Mouse (Mus musculus) limb, embryonic 14.5 days (tissue): ENCODE results near the gene Sestd1. TPM values are rescaled to one million over a fixed set of nuclear protein-coding genes. Genes with fewer than 3 reads are reported as not detected.

Source experiments
- ATAC-seq: fragments of 200-750 bp; cut with Nextera tagmentation; 2 replicates; pipeline ENCODE4 v1.8.0; 2017; ENCODE audit warnings: low read depth, moderate number of reproducible peaks, moderate TSS enrichment; ENCODE audit not compliant: low FRiP score
- DNase-seq: peaks from one replicate; pipeline ENCODE4 v3.0.0-alpha.2; 2015; ENCODE audit warnings: low spot score
- H3K27ac ChIP-seq: fragments of 300-500 bp; sonication (generic); replicated peaks from 2 replicates; pipeline ENCODE4 v1.5.1; 2014; ENCODE audit warnings: low read depth, mild to moderate bottlenecking, low read length, moderate library complexity, mixed read lengths
- H3K27me3 ChIP-seq: fragments of 300-500 bp; sonication (generic); 2 replicates; pipeline ENCODE4 v1.6.1; 2014; ENCODE audit warnings: low read length, mixed read lengths; ENCODE audit not compliant: control insufficient read depth, insufficient read depth
- H3K36me3 ChIP-seq: fragments of 300-500 bp; sonication (generic); 2 replicates; pipeline ENCODE4 v1.6.1; 2014; ENCODE audit warnings: mild to moderate bottlenecking, low read length, moderate library complexity, mixed read lengths; ENCODE audit not compliant: control insufficient read depth, insufficient read depth
- H3K4me1 ChIP-seq: fragments of 300-500 bp; sonication (generic); 2 replicates; pipeline ENCODE4 v1.6.1; 2014; ENCODE audit warnings: antibody characterized with exemption, low read length, mixed read lengths; ENCODE audit not compliant: control insufficient read depth, insufficient read depth
- H3K4me2 ChIP-seq: fragments of 300-500 bp; sonication (generic); replicated peaks from 2 replicates; pipeline ENCODE4 v1.6.1; 2014; ENCODE audit warnings: low read depth, mild to moderate bottlenecking, low read length, moderate library complexity; ENCODE audit not compliant: severe bottlenecking
- H3K4me3 ChIP-seq: fragments of 300-500 bp; sonication (generic); replicated peaks from 2 replicates; pipeline ENCODE4 v1.5.1; 2014; ENCODE audit warnings: low read length
- H3K9ac ChIP-seq: fragments of 300-500 bp; sonication (generic); 2 replicates; pipeline ENCODE4 v1.6.1; 2014; ENCODE audit warnings: mild to moderate bottlenecking, low read depth, low read length, moderate library complexity; ENCODE audit not compliant: severe bottlenecking
- H3K9me3 ChIP-seq: fragments of 300-500 bp; sonication (generic); 2 replicates; pipeline ENCODE4 v1.6.1; 2016; ENCODE audit warnings: low read length; ENCODE audit not compliant: control insufficient read depth
- POLR2A ChIP-seq: fragments of 200-500 bp; IDR thresholded peaks from 2 replicates; pipeline ENCODE4 v1.8.0; 2012; ENCODE audit warnings: inconsistent platforms, mild to moderate bottlenecking, moderate library complexity, borderline replicate concordance; ENCODE audit not compliant: insufficient read depth, insufficient read length; ENCODE audit errors: extremely low read depth
- WGBS: fragments of 180-500 bp; shearing (Covaris S2); extraction: QIAGEN DNeasy Blood & Tissue Kit; methylation state at CpG from one replicate; pipeline ENCODE4 v1.1.7; 2014; 5-methylcytosine and 5-hydroxymethylcytosine counted together
- polyA plus RNA-seq, 2 experiments: library from polyadenylated mRNA; depleted of rRNA in 1 of 2; stranded (reverse) in 1 of 2; unstranded in 1 of 2; fragments of >200 nt; fragmentation: Nextera tagmentation in 1 of 2; extraction: Ambion mirVana in 1 of 2; gene quantifications; 2 replicates each; pipeline versions ENCODE4 v1.2.1 to v1.2.3; 2012 to 2014

Gene Sestd1
- polyA plus RNA-seq, 2 experiments = 23.8 to 25.4 TPM

- no peak for ATAC-seq
- WGBS = 96% methylated on average over 8 of the region's 8 CpGs
- no peak for DNase-seq
- Histone ChIP-seq H3K4me3 (no peak overlapping the region), H3K36me3 (no peaks in the 10 kb centered on the region), H3K27ac (no peak overlapping the region), H3K9ac (no peak overlapping the region), H3K4me1 (no peaks in the 10 kb centered on the region), H3K27me3 (no peaks in the 10 kb centered on the region), H3K9me3 (no peaks in the 10 kb centered on the region), H3K4me2 (no peak overlapping the region)
- TF ChIP-seq POLR2A = no peak
These were observed 129.1 kb downstream of the Sestd1 start for GRCm38 (mm10) chr2:77151255-77151654.

- H3K9ac ChIP-seq = no peak overlapping the region
- no peak overlapping the region for H3K27ac ChIP-seq
- no peaks in the 10 kb centered on the region for H3K36me3 ChIP-seq
- 57% methylated on average over 2 of the region's 2 CpGs for WGBS
- no peaks in the 10 kb centered on the region for H3K27me3 ChIP-seq
- no peaks in the 10 kb centered on the region for H3K4me1 ChIP-seq
- no peak overlapping the region for H3K4me2 ChIP-seq
- DNase-seq (no peak), ATAC-seq (no peak)
- H3K4me3 ChIP-seq = no peak overlapping the region
- no peak for TF ChIP-seq POLR2A
- H3K9me3 ChIP-seq = no peaks in the 10 kb centered on the region
These were observed 130.8 kb downstream of the Sestd1 start for GRCm38 (mm10) chr2:77149576-77149975.

DNA sequence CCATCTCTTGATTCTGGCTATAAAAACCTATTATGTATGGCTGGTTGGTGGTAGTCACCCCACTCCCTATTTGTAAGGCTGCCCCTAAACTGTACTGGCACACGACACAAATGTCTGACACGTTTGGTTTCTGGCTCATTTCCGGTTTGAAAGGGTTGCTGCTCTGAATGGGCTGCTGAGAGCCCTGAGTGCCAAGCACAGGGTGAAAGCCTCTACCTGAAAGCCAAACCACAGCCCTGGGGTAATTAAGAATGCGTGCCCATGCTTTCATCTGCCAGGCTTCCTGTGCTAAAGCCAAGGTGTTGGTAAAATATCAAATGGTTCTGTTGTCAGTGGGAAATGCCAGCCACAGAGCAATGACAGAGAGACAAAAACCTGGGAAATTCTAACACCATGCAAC is 132.2 kb downstream of the Sestd1 start:
- no peak for TF ChIP-seq POLR2A
- 42% methylated on average over 4 of the region's 4 CpGs for WGBS
- H3K9ac ChIP-seq = no peak overlapping the region
- ATAC-seq (no peak), DNase-seq (no peak)
- no peaks in the 10 kb centered on the region for H3K9me3 ChIP-seq
- H3K4me2 ChIP-seq = no peak overlapping the region
- no peaks in the 10 kb centered on the region for H3K4me1 ChIP-seq
- H3K27ac ChIP-seq = no peak overlapping the region
- no peaks in the 10 kb centered on the region for H3K36me3 ChIP-seq
- H3K27me3 ChIP-seq = no peaks in the 10 kb centered on the region
- H3K4me3 ChIP-seq = no peak overlapping the region

- no peaks in the 10 kb centered on the region for H3K36me3 ChIP-seq
- H3K4me1 ChIP-seq = no peaks in the 10 kb centered on the region
- no peak overlapping the region for H3K4me3 ChIP-seq
- H3K9ac ChIP-seq = no peak overlapping the region
- ATAC-seq = no peak
- no peak overlapping the region for H3K4me2 ChIP-seq
- no peak for TF ChIP-seq POLR2A
- no peaks in the 10 kb centered on the region for H3K9me3 ChIP-seq
- no peak overlapping the region for H3K27ac ChIP-seq
- WGBS = 63% methylated on average over 2 of the region's 2 CpGs
- no peak for DNase-seq
- no peaks in the 10 kb centered on the region for H3K27me3 ChIP-seq
These were observed 133.4 kb downstream of the Sestd1 start for GRCm38 (mm10) chr2:77146968-77147367.

DNA sequence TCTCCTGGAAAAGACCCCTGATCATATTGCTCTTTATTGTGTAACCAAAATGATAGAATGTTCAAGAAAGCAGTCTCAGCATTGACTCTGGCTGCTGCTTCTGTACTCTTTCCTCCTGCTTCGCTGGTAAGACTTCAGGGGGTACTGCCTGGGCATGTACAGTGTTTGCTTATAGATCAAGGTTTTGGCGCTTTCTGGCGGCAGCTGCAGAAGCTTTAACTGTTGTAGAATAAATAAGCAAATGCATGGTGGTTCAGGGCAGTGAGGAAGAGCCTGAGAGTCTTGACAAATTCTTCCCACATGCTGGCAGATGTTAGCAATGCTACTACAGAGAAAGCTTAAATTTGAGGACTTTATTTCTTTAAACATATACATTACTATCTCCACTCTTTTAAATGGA is 134.1 kb downstream of the Sestd1 start:
- no peak overlapping the region for H3K9ac ChIP-seq
- no peak for TF ChIP-seq POLR2A
- no peak overlapping the region for H3K27ac ChIP-seq
- H3K4me3 ChIP-seq = no peak overlapping the region
- H3K4me2 ChIP-seq = no peak overlapping the region
- ATAC-seq (no peak), DNase-seq (no peak)
- H3K36me3 ChIP-seq = no peaks in the 10 kb centered on the region
- H3K4me1 ChIP-seq = no peaks in the 10 kb centered on the region
- H3K9me3 ChIP-seq = no peaks in the 10 kb centered on the region
- H3K27me3 ChIP-seq = no peaks in the 10 kb centered on the region
- 67% methylated on average over 3 of the region's 3 CpGs for WGBS

DNA sequence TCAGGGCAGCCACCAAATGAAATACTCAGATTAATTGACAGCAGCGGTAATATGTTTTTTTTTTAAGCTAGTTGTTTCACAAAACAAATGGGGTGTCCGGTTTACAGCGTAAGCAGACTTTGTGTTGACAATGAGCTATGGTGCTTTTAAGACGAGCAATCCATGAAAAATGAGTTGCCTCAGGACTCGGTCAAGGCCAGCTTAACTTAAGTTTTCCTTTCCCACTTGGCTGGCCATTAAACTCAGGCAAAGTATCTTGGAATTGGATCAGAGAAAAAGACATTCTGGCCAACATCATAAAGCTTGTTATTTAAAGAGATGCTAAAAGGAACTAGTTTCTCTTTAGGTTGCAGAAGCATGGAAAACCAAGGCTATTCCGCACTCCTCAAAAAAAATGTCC is 136.9 kb downstream of the Sestd1 start:
- WGBS = 58% methylated on average over 6 of the region's 6 CpGs
- Histone ChIP-seq H3K9me3 (no peaks in the 10 kb centered on the region), H3K9ac (no peak overlapping the region), H3K36me3 (no peaks in the 10 kb centered on the region), H3K27ac (no peak overlapping the region), H3K4me3 (no peak overlapping the region), H3K4me1 (no peaks in the 10 kb centered on the region), H3K27me3 (no peaks in the 10 kb centered on the region), H3K4me2 (no peak overlapping the region)
- no peak for TF ChIP-seq POLR2A
- DNase-seq (no peak), ATAC-seq (no peak)
